Mouse (Mus musculus): ENCODE data around the gene Zdhhc11.

DNA sequence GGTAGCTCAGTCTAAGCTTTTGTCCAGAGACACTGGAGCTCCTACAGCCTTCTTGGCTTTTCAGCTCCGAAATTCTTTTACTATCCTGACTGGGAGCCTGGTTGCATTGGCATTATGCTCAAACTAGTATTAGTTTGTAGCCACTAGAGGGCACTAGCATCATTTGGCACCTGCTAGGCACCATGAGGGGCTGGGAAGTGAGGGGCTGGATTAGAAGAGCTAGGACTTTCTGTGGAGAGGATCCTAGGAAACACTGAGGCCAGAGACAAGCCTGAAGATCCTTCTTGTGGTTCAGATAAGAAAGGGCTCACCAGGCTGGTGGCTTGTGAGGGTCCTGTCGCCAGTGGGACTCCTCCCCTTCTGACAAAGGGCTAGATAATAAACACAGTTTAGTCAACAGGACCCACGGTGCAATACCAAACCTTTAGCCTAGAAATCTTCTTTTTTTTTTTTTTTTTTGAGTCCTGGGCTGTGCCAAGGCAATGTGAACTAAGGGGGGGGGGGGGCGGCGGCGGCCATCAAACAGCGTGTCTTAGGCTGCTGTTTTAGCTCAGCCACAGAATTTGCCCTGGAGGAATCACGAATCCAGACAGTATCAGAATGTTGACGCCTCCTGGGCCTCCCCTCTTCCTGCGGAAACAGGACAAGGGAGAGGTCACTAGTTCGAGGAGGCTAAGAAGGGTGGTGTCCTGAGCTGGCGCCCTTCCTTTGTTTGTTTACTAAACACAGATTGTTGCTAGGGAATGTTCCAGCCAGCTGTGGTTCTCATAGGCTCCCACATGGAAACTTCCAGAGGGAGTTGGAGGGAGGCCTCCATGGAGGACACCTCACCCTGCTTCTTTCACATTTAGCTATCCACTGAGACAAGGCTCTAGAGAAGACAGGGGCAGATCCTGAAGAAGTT, 7.1 kb downstream of the Zdhhc11 start:
- TF ChIP-seq CTCF (IDR thresholded peaks at IDR 0.05) = peak; percentile 89
- peak; percentile 97 for TF ChIP-seq EP300 (IDR thresholded peaks at IDR 0.05)

Data from lung, postnatal 0 days (tissue).